Mouse (Mus musculus) left cerebral cortex, adult 11 months (tissue): ENCODE results near the gene Gas2l1.

Source experiments
- DNase-seq: peaks from one replicate; pipeline ENCODE4 v3.0.0; 2022; ENCODE audit warnings: low spot score

Gas2l1 gene

DNA sequence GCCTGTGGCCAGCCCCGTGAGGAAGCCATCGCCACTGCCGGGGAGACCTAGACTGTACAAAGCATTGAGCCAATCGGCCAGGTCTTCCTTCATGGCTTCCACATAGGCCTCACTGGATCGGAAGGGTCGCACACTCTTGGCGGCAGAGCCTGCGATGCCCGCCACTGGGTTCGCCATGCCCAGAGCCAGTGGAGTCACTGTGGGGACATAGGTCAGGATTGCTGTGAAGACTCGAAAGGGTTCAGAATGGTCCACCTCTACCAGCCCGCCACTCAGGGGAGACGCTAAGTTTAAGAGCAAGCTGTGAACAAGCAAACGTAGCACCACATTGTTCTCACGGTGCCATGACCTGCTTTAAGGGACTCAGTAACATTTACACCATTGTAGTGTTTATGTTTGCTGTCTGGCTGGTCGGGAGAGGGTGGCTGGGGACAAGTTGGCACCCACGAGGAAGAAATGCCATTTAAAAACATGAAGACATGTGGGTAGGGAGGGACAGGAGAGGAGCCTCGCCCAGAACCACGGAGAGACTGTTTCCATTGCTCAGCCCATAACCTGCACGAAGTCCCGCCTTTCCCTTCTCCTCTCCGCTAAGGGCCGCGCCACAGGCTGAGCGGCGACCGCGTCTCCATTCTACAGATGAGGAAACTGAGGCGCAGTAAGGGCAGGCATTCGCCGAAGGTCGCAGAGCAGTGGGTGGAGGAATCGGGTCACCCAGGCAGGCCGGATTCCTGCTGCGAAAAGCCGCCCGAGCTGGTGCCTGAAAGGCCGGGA is 658 bp downstream of the Gas2l1 start:
- no peak for DNase-seq

DNA sequence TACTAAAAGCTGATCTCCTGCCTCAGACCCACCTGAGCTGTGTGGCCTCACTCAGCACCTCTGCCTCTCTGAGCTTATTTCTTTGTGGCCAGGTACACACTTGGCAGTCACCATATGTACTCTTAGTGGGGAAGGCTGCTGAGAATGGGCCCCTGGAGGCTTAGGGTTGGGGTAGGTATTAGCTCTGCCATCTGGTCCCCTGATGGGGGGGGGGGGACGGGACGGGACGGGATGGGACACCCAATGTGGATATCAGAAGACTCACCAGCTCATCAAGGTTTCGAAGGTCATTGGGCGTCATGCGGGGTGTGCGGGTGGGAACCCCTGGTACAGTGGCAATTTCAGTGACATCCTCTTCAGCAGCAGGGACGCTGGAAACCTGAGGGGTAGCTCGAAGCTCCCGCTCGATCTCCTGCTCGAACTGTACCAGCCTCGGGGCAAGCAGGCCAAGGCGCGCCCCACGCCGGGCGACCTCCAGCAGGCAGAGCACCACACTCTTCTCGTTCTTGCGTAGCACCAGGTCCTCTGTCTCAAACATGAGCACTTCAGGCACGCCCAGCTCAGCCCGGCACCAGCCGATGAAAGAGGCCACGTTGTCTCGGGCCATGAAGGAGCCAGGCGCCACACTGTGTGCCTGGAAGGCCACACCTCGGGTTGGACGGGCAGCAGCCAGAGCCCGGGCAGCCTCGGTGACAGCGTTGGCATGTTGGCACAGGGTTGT is 1.4 kb downstream of the Gas2l1 start:
- DNase-seq = no peak

DNA sequence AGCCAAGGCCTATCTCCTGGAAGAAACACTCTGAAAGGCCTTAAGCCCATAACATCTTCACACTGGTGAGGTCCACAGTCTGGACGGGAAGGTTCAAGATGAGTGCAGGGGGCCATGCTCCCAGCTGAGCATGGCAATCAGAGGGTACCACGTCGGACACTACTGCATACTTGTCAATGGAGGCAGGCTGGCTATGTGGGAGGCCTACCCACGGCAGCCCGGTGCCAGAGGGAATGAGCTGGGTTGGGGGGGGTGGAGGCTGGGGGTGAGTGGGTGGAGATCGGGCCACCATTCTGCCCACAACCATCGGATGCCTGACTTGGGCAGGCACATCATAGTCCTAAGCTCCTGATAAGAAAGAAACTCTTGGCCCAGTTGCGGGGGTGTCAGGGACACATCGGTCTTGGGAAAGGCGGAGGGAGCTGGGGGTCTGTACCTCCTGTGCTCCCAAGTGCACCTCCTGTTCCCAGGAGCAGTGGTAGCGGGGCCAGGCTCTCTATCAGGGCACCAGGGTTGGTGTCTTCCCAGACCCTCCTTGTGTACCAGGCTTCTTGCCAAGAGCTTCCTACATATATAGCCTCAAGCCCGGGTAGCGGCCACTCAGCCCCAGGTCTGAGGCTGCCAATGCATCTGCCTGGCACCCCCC is 2.1 kb downstream of the Gas2l1 start:
- no peak for DNase-seq

DNA sequence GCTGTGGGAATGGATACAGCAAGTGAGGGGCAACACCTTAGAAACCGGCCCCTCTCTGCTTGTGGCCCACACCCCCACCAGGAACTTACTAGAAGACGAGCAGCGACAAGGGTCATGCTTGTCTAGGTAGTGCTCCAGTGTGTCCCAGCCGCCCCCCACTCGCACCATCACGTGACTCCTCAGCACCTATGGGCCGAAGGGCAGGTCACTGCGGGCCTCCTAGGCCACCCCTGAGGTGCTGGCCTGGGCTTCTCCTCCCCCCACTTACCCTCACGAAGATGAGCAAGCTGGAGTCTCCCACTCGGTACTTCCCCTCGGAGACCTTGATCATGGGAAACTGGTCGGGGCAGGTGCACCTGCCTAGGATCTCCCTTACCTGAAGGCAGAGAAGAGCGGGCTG is 2.8 kb downstream of the Gas2l1 start:
- DNase-seq = no peak

DNA sequence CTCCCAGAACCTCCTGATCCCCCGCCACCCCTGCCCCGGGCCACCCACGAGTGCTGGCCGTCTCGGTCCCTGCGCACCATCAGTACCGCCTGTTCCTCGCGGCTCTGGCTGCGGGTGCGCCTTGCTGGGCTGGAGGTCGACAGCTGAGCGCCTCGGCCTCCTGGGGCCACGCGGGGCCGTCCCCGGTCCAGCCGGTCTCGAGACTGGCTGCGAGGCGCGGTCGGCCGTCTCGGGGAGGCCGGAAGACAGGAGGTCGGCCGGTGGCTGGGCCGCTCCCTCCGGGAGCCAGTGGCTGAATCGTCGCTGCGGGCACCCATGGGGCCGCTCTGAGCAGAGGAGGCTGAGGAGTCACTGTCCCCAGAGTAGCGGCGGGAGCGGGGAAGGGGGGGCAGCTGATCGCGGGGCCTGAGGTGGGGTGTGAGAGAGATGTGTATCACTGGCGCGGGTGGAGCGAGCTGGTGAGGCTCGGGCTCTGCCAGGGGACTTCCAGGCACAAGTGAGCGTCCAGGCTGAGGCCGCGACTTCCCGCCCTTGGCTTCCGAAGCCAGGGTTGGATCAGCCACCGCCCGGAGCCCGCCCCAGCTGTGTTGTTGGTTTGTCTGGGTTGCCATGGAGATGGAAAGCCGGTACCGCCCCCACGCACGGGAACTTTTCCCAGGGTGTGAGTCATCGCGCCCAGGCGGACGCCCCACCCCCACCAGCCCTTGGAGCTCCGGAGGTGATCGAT is 3.6 kb downstream of the Gas2l1 start:
- peak; percentile 88 for DNase-seq

DNA sequence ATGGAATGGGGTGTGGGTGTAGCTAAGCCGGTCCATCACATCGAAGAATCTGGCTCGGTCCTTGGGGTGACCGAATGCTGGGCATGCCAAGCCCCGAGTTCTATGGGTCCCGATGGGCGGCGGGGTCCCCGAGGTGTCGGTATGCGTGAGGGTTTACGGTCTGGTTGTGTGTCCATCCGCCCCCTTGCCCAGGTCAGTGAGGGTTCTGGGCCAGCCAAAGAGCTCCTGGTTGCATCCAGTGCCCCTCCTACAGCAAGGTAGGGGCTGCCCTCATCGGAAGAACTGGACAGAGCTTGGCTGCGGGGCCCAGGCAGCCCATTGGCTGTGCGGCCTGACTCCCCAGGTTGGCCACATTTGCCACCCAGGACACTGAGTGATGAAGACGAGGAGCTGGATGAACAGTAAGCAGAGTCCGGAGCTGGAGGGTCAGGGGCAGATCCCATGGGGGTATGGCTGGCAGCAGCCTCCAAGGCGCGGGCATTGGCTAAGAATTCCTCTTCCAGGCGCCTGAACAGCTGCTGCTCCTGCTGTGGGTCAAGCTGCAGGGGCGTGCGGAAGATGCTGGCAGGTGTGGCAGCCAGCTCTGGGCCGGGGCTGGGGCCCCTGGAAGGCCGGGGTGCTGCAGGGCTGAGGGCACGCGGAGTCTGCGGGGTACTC is 4.2 kb downstream of the Gas2l1 start:
- DNase-seq = no peak

DNA sequence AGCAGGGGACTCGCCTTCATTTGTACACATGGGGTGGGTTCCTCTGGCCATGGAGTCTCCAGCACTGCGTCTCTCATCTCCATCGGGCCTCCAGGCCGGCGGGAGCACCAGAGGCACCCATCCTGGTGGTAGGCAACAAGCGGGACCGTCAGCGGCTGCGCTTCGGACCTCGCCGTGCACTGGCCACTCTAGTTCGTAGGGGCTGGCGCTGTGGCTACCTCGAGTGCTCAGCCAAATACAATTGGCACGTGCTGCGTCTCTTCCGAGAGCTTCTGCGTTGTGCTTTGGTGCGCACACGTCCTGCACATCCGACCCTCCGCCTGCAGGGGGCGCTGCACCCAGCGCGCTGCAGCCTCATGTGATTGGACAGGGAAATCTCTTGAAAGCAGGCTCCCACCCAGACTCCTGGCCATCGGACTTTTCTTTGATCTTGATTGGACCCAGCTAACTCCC is 5.4 kb downstream of the Gas2l1 start:
- DNase-seq = no peak

DNA sequence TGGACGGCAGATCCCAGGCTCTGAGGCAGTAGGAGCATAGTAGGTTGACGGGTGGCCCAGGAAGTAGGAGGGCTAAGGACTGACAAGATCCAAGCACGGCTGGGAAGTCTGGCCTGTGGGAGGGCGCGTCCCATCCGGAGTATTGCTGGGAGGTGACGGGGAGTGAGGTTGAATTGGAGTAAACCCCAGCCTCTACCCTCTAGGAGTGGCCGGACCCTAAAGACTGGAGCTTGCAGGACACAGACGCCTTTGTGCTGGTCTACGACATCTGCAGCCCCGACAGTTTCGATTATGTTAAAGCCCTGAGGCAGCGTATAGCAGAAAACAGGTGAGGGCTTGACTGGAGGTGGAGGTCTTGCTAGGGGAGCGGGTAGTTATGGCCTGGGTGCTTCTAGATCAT is 5.9 kb downstream of the Gas2l1 start:
- no peak for DNase-seq

DNA sequence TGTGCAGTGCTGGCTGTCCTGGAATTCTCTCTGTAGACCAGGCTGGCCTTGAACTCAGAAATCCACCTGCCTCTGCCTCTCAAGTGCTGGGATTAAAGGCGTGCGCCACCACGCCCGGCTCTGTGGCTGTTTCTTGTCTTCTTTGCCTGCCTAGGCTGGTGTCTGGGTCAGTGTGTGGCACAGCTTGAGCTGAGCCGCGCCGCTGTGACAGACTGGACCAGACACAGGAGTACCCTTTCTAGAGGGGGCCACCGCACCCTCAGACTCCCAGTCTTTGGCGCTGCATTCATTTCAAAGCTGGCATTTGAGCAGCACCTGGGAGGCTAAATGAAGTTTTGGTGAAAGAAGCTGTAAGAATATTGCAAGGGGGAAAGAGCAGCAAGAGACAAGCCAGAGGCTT is 6.3 kb downstream of the Gas2l1 start:
- DNase-seq = no peak

DNA sequence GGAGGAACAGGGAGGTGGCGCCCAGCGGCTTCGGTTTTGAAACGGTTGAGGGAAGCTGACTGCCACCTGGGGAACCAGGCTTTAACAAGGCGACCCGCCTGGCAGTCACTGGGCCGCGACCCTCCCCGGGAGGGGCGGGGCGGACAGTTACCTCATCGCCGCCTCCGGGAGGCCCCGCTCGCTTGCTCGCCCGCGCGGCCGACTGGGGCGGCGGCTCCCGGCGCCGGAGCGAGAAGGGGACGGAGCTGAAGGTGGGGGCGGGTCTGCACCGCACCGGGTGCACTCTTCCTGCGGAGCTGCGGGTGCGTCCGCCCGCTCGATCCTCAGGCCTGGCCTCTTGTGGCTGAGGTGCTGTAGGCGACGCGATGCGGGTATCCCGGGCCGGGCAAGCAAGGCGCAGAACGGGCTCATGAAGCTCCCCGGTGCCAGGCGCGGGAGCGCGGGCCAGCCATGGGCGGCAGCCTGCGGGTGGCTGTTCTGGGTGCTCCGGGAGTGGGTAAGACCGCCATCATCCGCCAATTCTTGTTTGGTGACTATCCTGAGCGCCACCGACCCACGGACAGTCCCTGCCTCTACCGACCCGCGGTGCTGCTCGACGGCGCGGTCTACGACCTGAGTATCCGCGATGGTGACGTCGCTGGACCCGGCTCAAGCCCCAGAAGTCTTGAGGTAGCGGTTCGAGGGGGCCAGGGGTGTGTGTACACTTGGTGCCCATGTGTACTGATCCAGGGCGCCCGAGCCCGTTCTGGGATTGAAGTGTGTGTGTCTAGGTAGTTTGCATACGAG is 7.1 kb downstream of the Gas2l1 start, which contains the start of gene Rasl10a:
Gene Rasl10a, plus strand, starts transcription at position 273 of the 786 bp plus-strand sequence.
- DNase-seq = no peak

DNA sequence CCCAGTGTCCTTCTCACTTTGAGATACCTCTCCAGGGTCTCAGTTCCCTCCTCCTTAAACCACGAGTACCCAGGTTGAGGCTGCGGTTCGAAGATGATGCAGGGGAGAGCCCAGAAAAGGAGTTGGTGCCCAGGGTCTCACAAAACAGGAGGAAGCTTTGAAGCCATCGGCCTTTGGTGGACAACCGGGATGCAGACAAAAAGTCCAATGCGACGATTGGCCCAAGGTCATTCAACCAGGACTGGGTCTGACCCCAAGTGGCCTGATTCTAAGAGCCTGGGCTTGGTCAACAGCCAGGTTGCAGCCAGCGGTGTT is 7.6 kb downstream of the Gas2l1 start:
- no peak for DNase-seq

DNA sequence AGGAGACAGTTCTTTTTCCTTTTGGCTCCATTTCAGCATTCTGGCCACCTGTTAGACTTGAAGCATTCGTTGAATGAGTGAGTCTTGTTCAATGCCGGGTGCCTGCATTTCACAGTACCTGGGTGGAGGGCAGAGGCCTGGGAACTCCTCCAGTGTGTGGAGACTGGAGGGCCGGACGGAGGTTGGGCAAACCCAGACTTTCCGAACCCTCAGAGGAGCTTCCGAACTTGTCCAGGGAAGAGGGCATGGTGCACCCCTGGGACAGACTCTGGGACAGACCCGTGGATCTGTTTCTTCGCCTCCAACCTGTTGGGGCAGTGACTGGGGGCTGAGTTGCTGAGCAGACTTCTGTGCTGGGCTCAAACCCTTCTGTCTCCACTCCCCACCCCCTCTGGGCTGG is 8.1 kb downstream of the Gas2l1 start:
- no peak for DNase-seq

DNA sequence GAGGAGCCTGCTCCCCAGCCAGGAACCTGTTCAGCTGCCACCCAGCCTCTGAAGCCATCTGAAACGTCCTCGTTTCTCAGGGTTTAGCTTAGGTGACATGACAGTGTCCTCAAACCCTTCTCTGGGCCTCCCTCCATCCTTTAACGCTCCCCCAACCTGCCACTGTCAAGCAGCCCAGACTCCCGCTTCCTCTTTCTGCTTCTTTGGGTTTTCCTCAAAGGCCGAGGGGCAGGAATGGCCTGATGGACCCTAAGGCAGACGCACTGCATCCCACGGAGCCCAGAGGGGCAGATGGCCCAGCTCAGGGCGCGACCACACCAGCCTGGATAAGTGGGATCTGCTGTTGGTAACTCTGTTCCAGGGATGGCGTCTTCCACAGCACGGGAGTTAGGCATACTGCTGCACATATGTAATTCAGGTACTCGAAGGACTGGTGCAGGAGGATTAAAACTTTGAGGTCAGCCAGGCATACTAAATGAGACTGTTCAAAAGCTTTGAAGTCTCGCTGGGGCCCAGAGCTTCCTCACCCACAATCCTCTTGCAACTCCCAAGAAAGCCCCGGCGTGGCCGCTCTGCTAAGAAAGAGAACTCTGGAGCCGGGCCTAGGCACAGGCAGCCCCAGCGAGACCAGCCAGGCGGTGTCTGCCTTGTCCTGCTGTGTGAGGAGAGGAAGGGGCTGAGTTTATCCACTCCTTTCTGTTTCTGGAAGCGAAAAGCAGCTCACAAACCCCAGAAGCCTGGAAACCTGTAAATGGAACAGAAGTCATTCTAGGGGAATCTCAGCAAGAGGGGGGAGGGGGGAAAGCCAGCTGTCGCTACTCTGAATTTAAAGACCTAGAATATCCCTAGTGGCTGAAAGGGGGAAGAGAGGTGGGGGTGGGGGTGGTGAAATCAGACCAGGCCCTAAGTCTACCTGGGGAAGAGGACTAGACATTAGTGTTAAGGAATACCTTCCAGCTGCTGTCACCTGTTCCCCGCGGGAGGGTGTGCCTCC is 8.9 kb downstream of the Gas2l1 start:
- no peak for DNase-seq

DNA sequence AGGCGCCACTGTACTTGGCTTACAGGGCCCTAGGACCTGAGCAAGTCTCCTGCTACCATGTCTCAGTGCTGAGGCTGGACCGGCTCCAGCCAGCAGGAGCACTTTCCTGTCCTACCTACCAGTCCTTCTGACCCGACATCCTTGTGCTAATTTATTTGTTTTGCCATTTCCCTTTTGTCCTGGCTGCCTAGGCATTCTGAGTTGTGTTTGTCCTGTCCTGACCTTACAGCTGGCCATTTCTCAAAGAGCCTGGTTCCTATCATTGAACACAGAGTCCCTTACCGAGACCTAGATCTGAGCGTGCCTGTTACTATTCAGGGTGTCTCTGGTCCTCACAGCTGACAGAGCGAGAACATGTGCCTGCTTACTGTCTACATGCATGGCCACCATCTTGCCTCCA is 10.3 kb downstream of the Gas2l1 start:
- no peak for DNase-seq

DNA sequence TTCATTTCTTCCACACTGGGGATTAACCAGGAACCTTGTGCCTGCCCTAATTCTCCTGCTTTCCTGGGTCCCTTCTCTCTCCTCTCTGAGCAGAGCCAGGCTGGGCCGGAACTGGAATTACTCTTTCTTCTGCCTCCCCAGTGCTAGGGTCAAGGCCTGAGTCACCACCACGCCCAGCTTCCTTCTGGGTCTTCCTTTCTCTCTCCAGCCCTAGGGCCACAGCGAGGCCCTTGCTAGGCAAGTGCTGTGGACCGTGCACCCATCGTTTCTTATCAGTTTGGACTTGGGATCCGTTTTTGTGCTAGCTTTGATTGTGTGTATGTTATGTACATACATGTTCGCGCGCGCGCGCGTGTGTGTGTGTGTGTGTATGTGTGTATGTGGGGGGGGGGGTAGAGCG is 11.0 kb downstream of the Gas2l1 start:
- no peak for DNase-seq

DNA sequence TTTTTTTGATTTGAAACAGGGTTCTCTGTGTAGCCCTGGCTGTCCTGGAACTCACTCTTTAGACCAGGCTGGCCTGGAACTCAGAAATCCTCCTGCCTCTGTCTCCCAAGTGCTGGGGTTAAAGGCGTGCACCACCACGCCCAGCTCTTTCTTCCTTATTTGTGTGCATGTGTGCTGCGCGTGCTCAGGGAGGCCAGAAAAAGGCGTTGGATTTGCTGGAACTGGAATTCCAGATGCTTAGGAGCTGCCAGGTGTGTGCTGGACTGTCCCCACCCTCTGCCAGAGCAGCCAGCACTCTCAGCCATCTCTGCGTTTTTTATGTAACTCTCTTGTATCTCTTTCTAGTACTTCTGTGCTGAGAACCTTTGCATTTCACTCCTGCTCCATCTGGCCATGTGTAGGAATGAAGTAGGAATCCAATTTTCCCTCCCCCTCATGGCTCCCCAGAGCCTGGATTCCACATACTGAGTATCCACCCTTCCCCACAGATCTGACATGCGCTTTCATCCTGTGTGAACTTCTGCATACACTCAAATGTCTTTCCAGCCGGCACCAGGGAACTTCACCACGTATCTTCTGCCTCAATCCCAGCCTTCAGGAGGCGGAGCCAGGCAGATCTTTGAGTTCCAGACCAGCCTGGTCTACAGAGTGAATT is 12.8 kb downstream of the Gas2l1 start:
- DNase-seq = peak; percentile 73

DNA sequence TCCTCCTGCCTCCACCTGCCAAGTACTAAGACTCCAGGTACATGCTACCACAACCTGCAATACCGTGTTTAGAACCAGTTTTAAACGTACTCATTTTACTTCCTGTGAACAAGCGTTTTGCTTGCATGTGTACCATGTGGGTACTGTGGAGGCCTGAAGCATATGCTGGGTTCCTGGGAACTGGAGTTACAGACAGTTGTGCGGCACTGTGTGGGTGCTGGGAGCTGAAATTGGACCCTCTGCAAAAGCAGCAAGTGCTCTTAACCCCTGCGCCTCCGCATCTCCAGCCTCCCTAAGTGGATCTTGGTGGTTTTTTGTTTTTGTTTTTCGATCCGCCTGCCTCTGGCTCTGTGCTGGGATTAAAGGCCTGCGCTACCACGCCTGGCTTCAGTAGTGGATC is 13.5 kb downstream of the Gas2l1 start:
- DNase-seq = no peak

DNA sequence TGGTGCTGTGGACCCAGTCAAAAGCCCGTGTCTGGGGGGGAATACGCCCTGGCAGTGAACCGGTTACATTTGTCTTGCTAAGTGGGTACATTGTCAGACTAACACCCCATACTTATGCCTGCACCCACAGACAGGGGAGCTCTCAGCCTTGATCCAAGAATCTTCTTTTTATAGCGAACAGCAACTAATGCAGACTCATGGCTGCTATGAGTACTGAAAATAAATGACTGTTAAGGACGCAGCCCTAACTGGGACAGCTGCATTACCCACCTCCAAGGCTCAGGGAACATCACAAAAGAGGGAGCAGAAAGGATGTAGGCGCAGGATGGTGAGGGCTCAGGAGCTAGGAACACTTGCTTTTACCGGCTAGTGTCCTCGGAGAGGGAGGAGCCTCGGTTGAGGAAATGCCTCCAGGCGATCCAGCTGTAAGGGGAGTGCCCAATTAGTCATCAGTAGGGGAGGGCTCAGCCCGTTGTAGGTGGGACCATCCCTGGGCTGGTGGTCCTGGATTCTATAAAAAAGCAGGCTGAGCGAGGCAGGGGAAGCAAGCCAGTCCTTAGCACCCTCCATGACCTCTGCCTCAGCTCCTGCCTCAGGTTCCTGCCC is 18.7 kb downstream of the Gas2l1 start:
- no peak for DNase-seq
